Mouse (Mus musculus) heart, postnatal 0 days (tissue): Measurements from ENCODE around the gene Dnase2a.

Experiments used
- CTCF ChIP-seq: IDR thresholded peaks from 2 replicates; pipeline ENCODE4 v1.5.1; 2016; ENCODE audit warnings: antibody characterized with exemption, control low read depth, low read depth
- EP300 ChIP-seq: IDR thresholded peaks from 2 replicates; pipeline ENCODE4 v1.6.1; 2016; ENCODE audit warnings: antibody characterized with exemption, low read depth

DNA sequence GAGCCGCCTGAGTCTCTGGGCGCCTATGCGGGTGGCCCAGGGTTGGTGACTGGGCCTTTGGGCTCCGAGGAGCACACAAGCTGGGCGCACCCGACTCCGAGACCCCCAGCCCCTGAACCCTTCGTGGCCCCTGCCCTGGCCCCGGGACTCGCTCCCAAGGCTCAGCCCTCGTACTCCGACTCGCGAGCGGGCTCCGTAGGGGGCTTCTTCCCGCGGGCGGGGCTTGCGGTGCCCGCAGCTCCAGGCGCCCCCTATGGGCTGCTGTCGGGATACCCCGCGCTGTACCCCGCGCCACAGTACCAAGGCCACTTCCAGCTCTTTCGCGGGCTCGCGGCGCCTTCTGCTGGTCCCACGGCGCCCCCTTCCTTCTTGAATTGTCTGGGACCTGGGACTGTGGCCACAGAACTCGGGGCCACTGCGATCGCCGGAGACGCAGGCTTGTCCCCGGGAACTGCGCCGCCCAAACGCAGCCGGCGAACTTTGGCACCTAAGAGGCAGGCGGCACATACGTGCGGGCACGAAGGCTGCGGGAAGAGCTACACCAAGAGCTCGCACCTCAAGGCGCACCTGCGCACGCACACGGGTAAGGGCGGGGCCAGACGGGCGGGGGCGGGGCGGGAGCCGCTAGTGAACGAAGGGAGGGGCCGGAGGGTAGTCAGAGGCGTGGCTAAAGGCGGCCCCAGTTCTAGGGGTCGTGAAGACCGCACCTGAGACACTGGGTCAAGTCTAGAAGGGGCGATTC is 5.3 kb upstream of the Dnase2a start:
- TF ChIP-seq CTCF = peak; percentile 70
- TF ChIP-seq EP300 = no peak
